Mouse (Mus musculus): ENCODE measurements around the gene Os9.

- TF ChIP-seq CTCF (IDR thresholded peaks at IDR 0.05; ENCODE audit: extremely low read depth, insufficient read length, insufficient replicate concordance, low read depth, low read length) (no peak), POLR2A (IDR thresholded peaks at IDR 0.05; ENCODE audit: low read depth, low read length) (no peak)
Measured at GRCm38 (mm10) chr10:127108262-127108583, 12.7 kb downstream of the Os9 start.
